Mouse (Mus musculus) myocyte (in vitro differentiated cells): ENCODE measurements around the gene Dusp8. TPM values are rescaled to one million over a fixed set of nuclear protein-coding genes. Genes with fewer than 3 reads are reported as not detected.

Source experiments
- H3K27me3 ChIP-seq: one replicate; pipeline ENCODE4 v1.6.1; 2011; ENCODE audit not compliant: control insufficient read depth, insufficient read depth, insufficient read length
- H3K36me3 ChIP-seq: one replicate; pipeline ENCODE4 v1.6.1; 2011; ENCODE audit not compliant: control insufficient read depth, insufficient read depth
- H3K4me2 ChIP-seq: one replicate; pipeline ENCODE4 v1.6.1; 2011; ENCODE audit warnings: low read depth, control low read depth
- H3K4me3 ChIP-seq: one replicate; pipeline ENCODE4 v1.5.1; 2011; ENCODE audit warnings: mild to moderate bottlenecking, control low read depth, moderate library complexity
- H3K79me2 ChIP-seq: one replicate; pipeline ENCODE4 v1.6.1; 2011; ENCODE audit not compliant: control insufficient read depth, insufficient read depth
- H3ac ChIP-seq: one replicate; pipeline ENCODE4 v1.6.1; 2011; ENCODE audit not compliant: control insufficient read depth, insufficient read length
- CEBPB ChIP-seq: IDR thresholded peaks from 2 replicates; pipeline ENCODE4 v1.6.1; 2011; ENCODE audit warnings: mild to moderate bottlenecking, moderate library complexity; ENCODE audit not compliant: poor library complexity, insufficient read depth, severe bottlenecking
- E2F4 ChIP-seq: IDR thresholded peaks from one replicate; pipeline ENCODE4 v1.6.1; 2011; ENCODE audit warnings: mild to moderate bottlenecking, control low read depth, moderate library complexity; ENCODE audit not compliant: insufficient read depth
- MAX ChIP-seq: IDR thresholded peaks from one replicate; pipeline ENCODE4 v1.6.1; 2011; ENCODE audit warnings: low read depth, mild to moderate bottlenecking, control low read depth
- MYOD1 ChIP-seq, 3 experiments: IDR thresholded peaks; one replicate each; pipeline ENCODE4 v1.6.1; 2011; ENCODE audit warnings: control low read depth in 2 of 3, low read depth in 2 of 3, mild to moderate bottlenecking in 2 of 3, moderate library complexity in 1 of 3; ENCODE audit not compliant: insufficient read length in 2 of 3, control insufficient read depth in 1 of 3
- MYOG ChIP-seq, 3 experiments: IDR thresholded peaks; one replicate each; pipeline ENCODE4 v1.6.1; 2011; ENCODE audit warnings: control low read depth in 2 of 3, low read depth in 2 of 3, mild to moderate bottlenecking in 2 of 3; ENCODE audit not compliant: insufficient read length in 2 of 3, control insufficient read depth in 1 of 3, insufficient read depth in 1 of 3
- POLR2A ChIP-seq: IDR thresholded peaks from one replicate; pipeline ENCODE4 v1.6.1; 2011; ENCODE audit warnings: low read depth, mild to moderate bottlenecking, control low read depth, moderate library complexity; ENCODE audit not compliant: insufficient read length
- POLR2AphosphoS2 ChIP-seq: IDR thresholded peaks from one replicate; pipeline ENCODE4 v1.6.1; 2011; ENCODE audit warnings: low read depth, control low read depth; ENCODE audit not compliant: insufficient read length
- REST ChIP-seq: IDR thresholded peaks from one replicate; pipeline ENCODE4 v1.6.1; 2011; ENCODE audit warnings: mild to moderate bottlenecking, control low read depth, moderate library complexity; ENCODE audit not compliant: insufficient read depth, insufficient read length
- SRF ChIP-seq: IDR thresholded peaks from one replicate; pipeline ENCODE4 v1.6.1; 2011; ENCODE audit warnings: low read depth; ENCODE audit not compliant: control insufficient read depth, insufficient read length
- TCF12 ChIP-seq: IDR thresholded peaks from one replicate; pipeline ENCODE4 v1.6.1; 2011; ENCODE audit warnings: mild to moderate bottlenecking, control low read depth; ENCODE audit not compliant: poor library complexity, insufficient read depth, severe bottlenecking
- TCF3 ChIP-seq: IDR thresholded peaks from one replicate; pipeline ENCODE4 v1.6.1; 2011; ENCODE audit warnings: low read depth, control low read depth; ENCODE audit not compliant: insufficient read length
- USF1 ChIP-seq: IDR thresholded peaks from one replicate; pipeline ENCODE4 v1.6.1; 2011; ENCODE audit warnings: low read depth, mild to moderate bottlenecking, control low read depth, moderate library complexity
- polyA plus RNA-seq: library from polyadenylated mRNA; unstranded; fragments of >200 nt; fragmentation: generic; extraction: Trizol; gene quantifications from one replicate; pipeline ENCODE4 v1.2.1, GENCODE M21; 2012; ENCODE audit warnings: missing spikeins

The Dusp8 gene
- polyA plus RNA-seq, 1 experiment: 9.1 TPM

- no peak for TF ChIP-seq CEBPB
- no peak overlapping the region for H3K4me2 ChIP-seq
- no peak overlapping the region for H3ac ChIP-seq
- peaks cover 11% of the 10 kb centered on the region for H3K36me3 ChIP-seq
- peaks cover 3% of the 10 kb centered on the region for H3K27me3 ChIP-seq
- H3K4me3 ChIP-seq: no peak overlapping the region
- H3K79me2 ChIP-seq: peaks cover 28% of the 10 kb centered on the region
Measured at GRCm38 (mm10) chr7:142091848-142092247, 3.8 kb downstream of the Dusp8 start.

- Histone ChIP-seq H3K79me2 (peaks cover 28% of the 10 kb centered on the region), H3K27me3 (no peaks in the 10 kb centered on the region), H3ac (no peak overlapping the region), H3K4me2 (no peak overlapping the region), H3K36me3 (peaks cover 17% of the 10 kb centered on the region), H3K4me3 (no peak overlapping the region)
- TF ChIP-seq CEBPB (no peak), E2F4 (no peak), TCF3 (no peak), SRF (no peak), USF1 (no peak), MAX (no peak), MYOD1 (IDR thresholded peaks at IDR 0.05; ENCODE audit: control insufficient read depth in 1 of 3, insufficient read length in 2 of 3, low read depth in 2 of 3) (no peak), REST (no peak), MYOG (IDR thresholded peaks at IDR 0.05; ENCODE audit: control insufficient read depth in 1 of 3, insufficient read depth in 1 of 3, insufficient read length in 2 of 3, low read depth in 2 of 3) (no peak), TCF12 (no peak), POLR2A (no peak), POLR2AphosphoS2 (no peak)
Measured at GRCm38 (mm10) chr7:142089648-142090447, 5.8 kb downstream of the Dusp8 start.

DNA sequence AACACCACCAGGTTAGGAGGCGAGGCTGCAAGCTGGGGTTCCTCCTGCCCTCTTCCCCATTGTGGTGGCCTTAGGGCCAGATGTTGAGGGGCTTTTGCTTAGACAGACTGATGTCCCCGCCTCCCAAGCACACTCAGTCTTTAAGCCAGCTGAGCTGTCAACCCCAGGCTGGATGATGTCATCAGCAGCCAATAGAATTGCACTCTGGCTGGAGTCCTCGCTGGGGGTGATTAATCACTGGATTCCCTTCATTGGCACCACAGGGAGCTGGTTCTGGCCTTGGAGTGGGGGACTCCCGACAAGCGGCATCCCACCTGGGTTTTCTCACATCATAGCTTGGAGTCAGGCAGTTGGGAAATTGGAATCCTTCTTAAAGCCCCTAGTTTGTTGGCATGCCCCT lies 6.8 kb downstream of the Dusp8 start:
- Histone ChIP-seq H3ac (no peak overlapping the region), H3K36me3 (peaks cover 17% of the 10 kb centered on the region), H3K27me3 (no peaks in the 10 kb centered on the region), H3K79me2 (peaks cover 25% of the 10 kb centered on the region), H3K4me3 (no peak overlapping the region), H3K4me2 (peak overlapping the region; percentile 40)
- TF ChIP-seq TCF12: no peak
- TF ChIP-seq POLR2A: no peak
- TF ChIP-seq REST: no peak
- no peak for TF ChIP-seq MYOG (IDR thresholded peaks at IDR 0.05; ENCODE audit: control insufficient read depth in 1 of 3, insufficient read depth in 1 of 3, insufficient read length in 2 of 3, low read depth in 2 of 3)
- no peak for TF ChIP-seq E2F4
- TF ChIP-seq USF1: no peak
- TF ChIP-seq MAX: no peak
- TF ChIP-seq TCF3: no peak
- TF ChIP-seq POLR2AphosphoS2: no peak
- TF ChIP-seq MYOD1 (IDR thresholded peaks at IDR 0.05; ENCODE audit: control insufficient read depth in 1 of 3, insufficient read length in 2 of 3, low read depth in 2 of 3): no peak
- no peak for TF ChIP-seq SRF
- no peak for TF ChIP-seq CEBPB

DNA sequence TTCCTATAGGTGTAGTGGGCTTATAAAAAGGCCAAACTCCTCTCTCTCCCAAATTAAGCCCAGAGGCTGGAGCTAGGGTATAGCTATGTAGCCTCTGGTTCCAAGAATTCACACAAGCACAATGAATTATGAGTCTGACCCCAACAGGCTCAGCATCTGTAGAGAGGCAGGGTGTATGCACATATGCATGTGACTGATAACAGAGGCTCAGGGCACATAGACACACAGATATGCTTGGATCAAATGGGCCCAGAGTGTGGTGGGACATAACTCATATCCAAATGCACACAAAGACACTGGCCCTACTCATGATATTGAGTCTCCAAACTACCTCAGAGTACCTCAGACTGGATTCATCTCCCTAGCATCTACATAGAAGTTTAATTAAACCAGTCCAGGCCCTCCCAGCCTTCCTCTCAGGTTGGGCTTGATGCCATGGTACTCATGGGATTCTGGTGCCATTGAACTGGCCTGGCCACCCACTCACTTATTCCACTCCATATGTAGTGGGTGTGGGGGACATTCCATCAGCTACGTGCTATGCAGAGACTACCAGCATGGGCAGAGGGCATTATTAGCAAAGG lies 8.5 kb downstream of the Dusp8 start:
- TF ChIP-seq E2F4: no peak
- TF ChIP-seq TCF12: no peak
- TF ChIP-seq CEBPB: no peak
- no peak for TF ChIP-seq MAX
- no peak for TF ChIP-seq MYOD1 (IDR thresholded peaks at IDR 0.05; ENCODE audit: control insufficient read depth in 1 of 3, insufficient read length in 2 of 3, low read depth in 2 of 3)
- TF ChIP-seq USF1: no peak
- TF ChIP-seq POLR2AphosphoS2: no peak
- no peak for TF ChIP-seq POLR2A
- no peak for TF ChIP-seq MYOG (IDR thresholded peaks at IDR 0.05; ENCODE audit: control insufficient read depth in 1 of 3, insufficient read depth in 1 of 3, insufficient read length in 2 of 3, low read depth in 2 of 3)
- TF ChIP-seq TCF3: no peak
- TF ChIP-seq REST: no peak
- TF ChIP-seq SRF: no peak
- H3K36me3 ChIP-seq: peaks cover 25% of the 10 kb centered on the region

More for the DNA sequence above, 8.5 kb downstream of the Dusp8 start:
- no peaks in the 10 kb centered on the region for H3K27me3 ChIP-seq
- H3K4me2 ChIP-seq: no peak overlapping the region
- H3K4me3 ChIP-seq: no peak overlapping the region
- no peak overlapping the region for H3ac ChIP-seq
- peaks cover 9% of the 10 kb centered on the region for H3K79me2 ChIP-seq
